Mouse (Mus musculus) lung, postnatal 4 days (tissue): ENCODE measurements around the gene Cisd1.

ENCODE experiments used
- DNase-seq, 2 experiments: peaks; one replicate each; pipeline ENCODE4 v3.0.0; 2021

Cisd1 gene

DNA sequence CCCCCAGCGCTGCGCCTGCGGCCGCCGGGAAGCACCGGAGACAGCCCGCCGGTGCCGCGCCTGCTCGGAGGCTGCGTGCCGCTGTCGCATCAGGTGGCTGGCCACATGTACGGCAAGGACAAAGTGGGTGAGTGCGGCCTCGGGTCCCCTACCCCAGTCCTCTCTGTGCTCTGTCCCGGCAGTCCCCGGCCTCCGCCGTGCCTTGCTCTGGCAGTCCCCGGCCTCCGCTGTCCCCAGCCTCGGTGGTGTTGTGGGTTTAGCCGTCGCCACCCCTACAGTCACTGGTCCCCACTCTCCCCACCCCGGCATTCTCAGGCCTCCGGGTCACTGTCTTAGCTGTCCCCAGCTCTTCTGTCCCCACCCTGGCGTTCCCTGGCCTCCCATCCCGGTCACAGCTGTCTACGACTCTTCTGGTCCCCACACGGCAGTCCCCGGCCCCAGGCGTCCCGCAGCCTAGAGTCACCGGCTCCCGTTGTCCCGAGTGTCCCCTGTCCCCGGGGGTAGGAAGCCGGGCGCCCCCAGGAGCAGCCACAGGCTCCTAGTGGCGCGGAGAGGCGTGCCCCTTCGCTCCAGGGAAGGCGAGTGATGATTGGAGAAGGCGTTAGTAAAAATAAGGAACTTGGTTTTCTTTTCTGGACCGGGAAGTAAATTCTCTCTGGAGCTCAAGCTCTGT lies 3.3 kb upstream of the Cisd1 start:
- peak; percentile 67 to 70 for DNase-seq

DNA sequence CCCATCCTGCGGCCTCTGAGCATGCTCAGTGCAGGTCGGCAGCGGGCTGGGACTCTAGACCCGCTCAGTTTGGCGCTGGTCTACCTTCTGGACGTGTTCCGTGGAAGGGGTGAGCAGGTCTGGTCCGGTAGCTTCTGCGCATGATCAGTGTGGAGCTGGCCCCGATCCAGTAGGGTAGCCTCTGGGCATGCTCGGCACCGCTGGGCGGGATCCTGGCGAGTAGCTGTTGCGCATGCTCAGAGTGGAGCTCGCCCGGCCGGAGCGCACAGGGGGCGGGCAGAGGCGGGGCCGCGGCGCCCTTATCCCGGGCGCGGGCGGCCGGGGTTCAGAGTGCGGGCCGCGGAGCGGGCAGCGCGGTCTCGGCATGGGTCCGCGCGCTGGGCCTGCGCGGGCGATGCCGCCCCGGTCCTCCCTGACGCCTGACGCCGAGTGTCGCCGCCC lies 2.8 kb upstream of the Cisd1 start, which contains the start of gene Ipmk:
Gene Ipmk (plus strand): TSS at position 255 of the 441 bp plus-strand sequence.
- DNase-seq = peak; percentile 98 to 99

GRCm38 (mm10) chr10:71346722-71347508 lies 2.2 kb upstream of the Cisd1 start:
- no peak for DNase-seq

- no peak for DNase-seq
These were observed 1.4 kb upstream of the Cisd1 start for GRCm38 (mm10) chr10:71346106-71346505.

- no peak for DNase-seq
These were observed 1.0 kb downstream of the Cisd1 start for GRCm38 (mm10) chr10:71343567-71344265.

DNA sequence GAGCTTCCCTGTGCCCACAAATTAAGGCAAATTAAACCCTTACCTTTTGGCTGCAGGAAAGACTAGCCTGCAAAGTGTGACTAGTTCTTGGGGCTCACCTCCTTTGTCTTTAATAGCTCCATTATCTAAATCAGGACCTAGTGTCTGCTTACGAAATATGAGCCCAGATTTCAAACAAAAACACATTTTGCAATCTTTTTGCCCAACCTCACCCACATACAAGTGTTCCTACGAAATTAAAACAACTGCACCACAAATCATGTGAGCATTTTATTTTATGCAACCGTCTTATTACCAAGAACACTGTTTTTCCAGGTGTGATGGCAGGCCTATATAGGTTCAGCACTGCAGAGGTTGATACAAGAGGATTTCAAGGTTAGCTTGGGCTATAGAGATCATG lies 1.6 kb downstream of the Cisd1 start:
- no peak for DNase-seq

DNA sequence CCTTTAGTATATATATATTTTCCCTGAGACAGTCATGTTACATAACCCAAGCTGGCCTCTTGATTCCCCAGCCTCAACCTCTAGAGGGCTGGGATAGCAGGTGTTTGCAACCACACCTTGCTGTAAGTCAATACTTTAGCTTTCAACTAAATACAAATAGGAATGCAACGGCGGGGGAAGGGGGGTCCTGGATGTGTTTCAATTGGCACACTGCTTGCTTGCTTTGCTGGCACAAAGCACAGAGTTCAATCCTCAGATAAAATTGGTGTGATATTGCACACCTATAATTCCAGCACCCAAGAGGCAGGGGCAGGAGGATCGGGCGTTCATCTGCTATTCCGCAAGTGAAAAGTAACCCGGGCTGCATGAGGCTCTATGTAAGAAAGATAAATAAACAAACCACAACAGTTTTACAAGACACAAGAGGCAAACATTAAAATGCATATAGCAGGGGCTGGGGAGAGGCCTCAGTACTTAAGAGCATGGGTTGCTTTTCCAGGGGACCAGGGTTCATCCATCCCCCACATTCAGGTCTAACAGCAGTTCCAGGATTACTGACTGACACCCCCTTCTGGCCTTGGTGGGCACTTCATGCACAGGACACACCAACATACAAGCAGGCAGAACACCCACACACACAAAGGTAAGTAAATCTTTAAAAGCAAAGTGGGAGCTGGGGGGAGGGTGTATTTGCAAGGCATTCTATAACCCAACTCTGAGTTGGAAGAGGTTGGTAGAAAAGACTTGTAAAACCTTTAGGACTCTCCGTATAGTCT lies 2.5 kb downstream of the Cisd1 start:
- peak in 1 of 2 experiments; percentile 26 for DNase-seq

GRCm38 (mm10) chr10:71341290-71341689 lies 3.5 kb downstream of the Cisd1 start:
- DNase-seq = no peak

DNA sequence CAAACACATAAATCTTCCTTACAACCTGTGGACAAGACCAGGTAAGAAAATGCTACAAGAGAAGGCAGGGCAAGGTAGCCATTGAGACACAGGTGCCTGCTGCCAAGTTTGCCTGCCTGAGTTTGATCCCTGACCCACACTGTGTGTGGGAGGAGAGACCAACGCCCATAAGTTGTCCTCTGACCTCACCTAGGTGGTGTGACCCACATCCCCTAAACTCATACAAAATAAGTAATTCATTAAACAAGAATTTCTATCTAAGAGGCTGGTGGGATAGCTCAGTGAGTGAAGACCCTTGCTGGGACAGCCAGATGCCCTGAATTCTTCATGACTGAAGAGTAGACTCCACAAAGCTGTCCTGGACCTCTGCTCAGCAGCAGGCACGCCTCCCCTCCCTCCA lies 4.6 kb downstream of the Cisd1 start:
- no peak for DNase-seq

DNA sequence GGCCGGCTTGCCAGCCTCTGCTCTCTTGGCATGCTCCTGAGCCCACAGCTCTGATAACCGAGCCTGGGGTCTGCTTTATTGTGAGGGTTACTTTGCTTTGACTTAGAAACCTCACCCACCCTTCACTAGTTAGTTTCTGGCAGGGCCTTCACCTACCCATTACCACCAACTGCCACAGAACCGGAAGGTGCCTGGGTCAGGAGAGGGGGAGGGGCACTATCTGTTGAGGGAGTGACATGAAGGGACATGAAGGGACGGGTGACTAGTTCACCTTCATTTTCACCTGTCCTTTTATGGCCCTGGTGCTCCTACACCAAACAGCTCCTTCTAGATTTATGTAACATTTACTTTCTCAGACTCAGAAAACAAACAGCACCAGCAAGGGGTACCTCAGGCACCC lies 5.3 kb downstream of the Cisd1 start:
- no peak for DNase-seq

DNA sequence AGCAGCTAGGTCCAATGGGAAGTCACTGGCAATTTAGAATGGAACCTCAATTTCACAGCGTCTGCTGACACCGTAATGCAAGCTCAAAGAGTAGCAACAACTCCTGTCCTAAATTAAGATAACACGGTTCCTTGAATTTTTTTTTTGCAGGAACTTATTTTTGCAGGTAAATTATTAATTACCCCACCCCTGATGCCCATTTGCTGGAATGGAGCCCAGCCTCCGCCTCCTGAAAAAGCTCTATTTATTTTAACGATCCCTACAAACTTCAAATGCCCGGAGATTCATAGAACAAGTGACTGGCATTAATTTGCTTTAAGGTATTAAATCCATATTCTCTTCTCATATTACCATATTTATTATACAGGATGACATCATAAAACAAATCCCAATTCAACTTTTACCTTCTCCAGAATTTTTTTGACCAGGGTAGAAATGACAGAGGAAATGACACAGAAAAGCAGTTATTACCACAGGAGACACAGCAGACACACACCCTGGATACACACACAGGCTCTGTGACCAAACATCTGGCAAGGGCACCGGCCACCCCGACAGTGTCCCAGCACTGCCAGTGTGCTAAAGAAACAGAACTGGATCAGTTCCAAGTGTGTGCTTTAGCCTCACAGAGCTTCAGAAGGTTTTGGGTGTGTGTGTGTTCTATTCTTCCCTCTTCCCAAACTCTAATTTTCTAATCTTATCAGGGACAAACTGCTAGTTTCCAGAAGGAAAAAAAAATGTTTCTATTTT lies 6.4 kb downstream of the Cisd1 start:
- DNase-seq = no peak

GRCm38 (mm10) chr10:71337733-71338132 lies 7.0 kb downstream of the Cisd1 start:
- no peak for DNase-seq

DNA sequence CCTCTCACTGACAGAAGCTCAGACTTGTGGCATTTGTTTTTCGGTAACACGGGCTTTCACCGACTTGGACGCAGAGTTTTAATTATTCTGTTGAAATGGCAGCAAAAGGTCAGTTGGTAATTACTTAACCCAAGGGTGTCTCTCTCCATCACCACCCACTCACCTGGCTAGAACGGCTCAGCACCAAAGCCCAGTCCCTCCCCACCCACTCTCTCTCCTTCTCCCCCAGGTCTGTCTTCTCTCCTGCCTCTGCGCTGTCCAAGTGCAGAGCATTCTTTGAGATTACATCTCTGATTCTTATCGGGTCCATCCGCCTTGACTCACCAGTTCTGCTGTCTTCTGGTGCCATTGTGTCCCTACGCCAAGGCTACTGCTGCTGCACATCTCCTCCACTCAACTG lies 11.9 kb downstream of the Cisd1 start:
- no peak for DNase-seq

GRCm38 (mm10) chr10:71332376-71332775 lies 12.4 kb downstream of the Cisd1 start:
- DNase-seq = no peak

DNA sequence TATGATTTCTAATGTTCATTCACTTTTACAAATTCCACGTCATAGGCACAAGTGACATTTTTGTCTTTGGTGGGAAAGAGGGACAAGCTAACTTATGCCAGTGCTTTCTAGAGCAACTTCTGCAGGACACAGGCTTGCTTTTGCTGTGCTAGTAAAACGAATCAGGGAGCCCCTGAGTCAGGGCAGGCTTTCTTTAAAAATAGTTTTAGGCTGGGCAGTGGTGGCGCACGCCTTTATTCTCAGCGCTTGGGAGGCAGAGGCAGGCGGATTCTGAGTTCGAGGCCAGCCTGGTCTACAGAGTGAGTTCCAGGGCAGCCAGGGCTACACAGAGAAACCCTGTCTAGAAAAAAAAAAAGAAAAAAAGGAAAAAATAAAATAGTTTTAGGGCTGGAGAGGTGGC lies 12.8 kb downstream of the Cisd1 start:
- no peak for DNase-seq

GRCm38 (mm10) chr10:71330070-71330469 lies 14.7 kb downstream of the Cisd1 start:
- DNase-seq = no peak

GRCm38 (mm10) chr10:71329295-71329694 lies 15.5 kb downstream of the Cisd1 start:
- DNase-seq = no peak

DNA sequence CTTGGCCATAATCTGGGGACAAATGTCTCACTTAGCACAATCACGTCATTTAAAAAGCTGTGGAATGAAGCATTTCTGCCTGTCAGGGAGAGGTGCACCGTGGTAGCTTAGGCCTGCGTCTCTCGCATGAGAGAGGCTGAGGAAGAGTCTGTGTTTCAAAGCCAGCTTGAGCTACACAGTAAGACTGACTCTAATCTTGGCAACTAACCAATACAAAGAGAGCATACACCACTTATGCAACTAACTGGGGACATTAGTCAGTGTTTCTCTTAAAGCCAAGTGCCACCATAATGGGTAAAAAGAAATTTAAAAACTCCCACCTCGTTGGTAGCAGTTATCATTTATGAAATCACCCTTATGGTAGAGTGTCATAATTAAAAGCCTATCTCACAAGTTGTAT lies 15.9 kb downstream of the Cisd1 start:
- no peak for DNase-seq

DNA sequence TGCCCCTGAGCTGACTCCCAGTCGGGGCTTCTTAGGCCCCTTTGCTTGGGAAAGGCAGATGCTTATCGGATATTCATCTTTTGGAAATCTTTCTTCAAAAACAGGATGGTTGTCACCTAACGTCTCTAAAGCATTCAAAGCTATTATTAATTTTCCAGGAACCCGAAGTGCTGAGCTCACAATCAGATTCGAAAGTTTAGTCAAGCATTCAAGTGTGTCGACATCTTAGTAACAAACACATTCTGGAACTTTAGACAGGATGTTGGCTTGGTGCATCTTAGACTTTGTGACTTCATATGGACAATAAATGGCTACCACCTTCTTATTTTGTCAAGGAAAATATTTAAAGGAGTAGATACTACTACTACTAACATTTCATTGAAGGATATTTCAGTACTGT lies 16.4 kb downstream of the Cisd1 start:
- no peak for DNase-seq

- DNase-seq = no peak
These were observed 17.4 kb downstream of the Cisd1 start for GRCm38 (mm10) chr10:71327386-71327785.

DNA sequence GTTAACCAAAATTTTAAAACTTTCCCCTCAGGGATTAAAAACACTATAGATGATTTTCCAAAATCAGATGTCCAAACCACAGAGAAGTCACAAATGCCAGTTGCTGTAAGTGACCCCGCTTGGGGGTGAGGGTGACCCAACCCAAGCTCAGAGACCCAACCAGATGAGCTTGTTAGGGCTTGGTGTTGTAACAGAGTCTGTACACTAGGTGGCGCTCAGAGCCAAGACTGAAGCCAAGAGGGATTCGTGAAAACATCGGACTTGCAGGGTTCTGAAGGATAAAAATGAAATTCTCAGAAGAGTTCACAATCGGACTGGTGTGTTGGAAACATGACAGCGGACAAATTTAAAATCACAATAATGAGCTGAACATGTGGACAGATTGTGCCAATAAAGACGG lies 18.0 kb downstream of the Cisd1 start:
- DNase-seq = peak; percentile 52 to 79

DNA sequence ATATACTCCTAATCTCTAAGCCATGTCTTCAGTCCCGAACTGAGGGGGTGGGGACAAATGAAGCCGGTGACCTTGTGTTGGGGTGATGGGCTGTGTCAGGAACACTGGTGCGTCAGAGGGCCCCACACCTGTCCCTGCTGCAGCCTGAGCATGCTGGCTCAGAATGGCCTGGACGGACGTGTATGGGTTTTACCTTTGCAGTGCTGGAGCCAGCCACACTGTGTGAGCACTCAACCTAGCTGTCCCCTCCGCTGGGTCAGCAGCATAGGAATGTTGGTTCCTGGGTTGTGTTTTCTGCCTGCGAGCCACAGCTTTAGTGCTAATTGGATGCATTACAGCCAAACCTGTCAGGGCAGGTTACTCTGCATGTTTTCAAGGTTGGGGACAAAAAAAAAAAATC lies 18.6 kb downstream of the Cisd1 start:
- DNase-seq = no peak
